Mouse (Mus musculus) kidney, adult 2 months (tissue): ENCODE results near the gene 4930548H24Rik.

Experiments used
- CTCF ChIP-seq: fragments of 200-500 bp; conservative IDR thresholded peaks from 2 replicates; pipeline ENCODE4 v1.5.1; 2011; ENCODE audit warnings: low read depth, mild to moderate bottlenecking, control low read depth, low read length, moderate library complexity, mixed read lengths; ENCODE audit not compliant: insufficient read depth, insufficient read length
- POLR2A ChIP-seq: fragments of 200-500 bp; IDR thresholded peaks from one replicate; pipeline ENCODE4 v1.6.1; 2011; ENCODE audit warnings: low read depth, low read length, control low read depth

- TF ChIP-seq CTCF: no peak
- no peak for TF ChIP-seq POLR2A
Observed at GRCm38 (mm10) chr5:31504843-31505242, 19.3 kb downstream of the 4930548H24Rik start.
